Mouse (Mus musculus): ENCODE measurements around the gene Robo2. TPM values are rescaled to one million over a fixed set of nuclear protein-coding genes. Genes with fewer than 3 reads are reported as not detected.

Robo2 gene
- polyA plus RNA-seq (2015; fragmentation: Illumina TruSeq; extraction: RNeasy Lipid Tissue Mini Kit (QIAGEN cat#74804); ENCODE audit: insufficient read depth, low replicate concordance) = 13.1 TPM

GRCm38 (mm10) chr16:74411481-74412251 lies at the start of gene Robo2:
Gene Robo2 (minus strand): TSS chr16:74411825.

Data from spleen, adult 10 weeks (tissue).